Mouse (Mus musculus) thymus, adult 2 months (tissue): ENCODE results near the gene Adm. TPM values are rescaled to one million over a fixed set of nuclear protein-coding genes. Genes with fewer than 3 reads are reported as not detected.

ENCODE experiments used
- DNase-seq: peaks from one replicate; pipeline ENCODE4 v3.0.0; 2021
- H3K27ac ChIP-seq: fragments of 200-500 bp; 2 replicates; pipeline ENCODE4 v1.5.1; 2012; ENCODE audit warnings: low read length, control low read depth; ENCODE audit not compliant: control insufficient read depth, insufficient read depth
- H3K27me3 ChIP-seq: fragments of 200-500 bp; 2 replicates; pipeline ENCODE4 v1.6.1; 2012; ENCODE audit warnings: mild to moderate bottlenecking, low read length, moderate library complexity, mixed read lengths; ENCODE audit not compliant: control insufficient read depth, insufficient read depth
- H3K36me3 ChIP-seq: fragments of 200-500 bp; 2 replicates; pipeline ENCODE4 v1.6.1; 2012; ENCODE audit warnings: mild to moderate bottlenecking, low read length, moderate library complexity; ENCODE audit not compliant: control insufficient read depth, insufficient read depth
- H3K4me1 ChIP-seq: fragments of 200-500 bp; replicated peaks from 2 replicates; pipeline ENCODE4 v1.6.1; 2012; ENCODE audit warnings: low read length; ENCODE audit not compliant: control insufficient read depth, insufficient read depth
- H3K4me3 ChIP-seq: fragments of 200-500 bp; 2 replicates; pipeline ENCODE4 v1.5.1; 2012; ENCODE audit warnings: mild to moderate bottlenecking, low read length, control low read depth, moderate library complexity; ENCODE audit not compliant: control insufficient read depth, insufficient read depth
- CTCF ChIP-seq: fragments of 200-500 bp; IDR thresholded peaks from 2 replicates; pipeline ENCODE4 v1.5.1; 2012; ENCODE audit warnings: mild to moderate bottlenecking, control low read depth, low read length, moderate library complexity, borderline replicate concordance; ENCODE audit not compliant: control insufficient read depth, poor library complexity, insufficient read depth; ENCODE audit errors: extremely low read depth
- POLR2A ChIP-seq: fragments of 200-500 bp; IDR thresholded peaks from 2 replicates; pipeline ENCODE4 v1.6.1; 2012; ENCODE audit warnings: mild to moderate bottlenecking, low read length, control low read depth, moderate library complexity; ENCODE audit not compliant: control insufficient read depth, poor library complexity, insufficient read depth; ENCODE audit errors: extremely low read depth
- WGBS: fragments of 180-500 bp; shearing (Covaris S2); methylation state at CpG from one replicate; pipeline ENCODE4 v1.1.7; 2018; 5-methylcytosine and 5-hydroxymethylcytosine counted together
- polyA plus RNA-seq: library from polyadenylated mRNA; depleted of rRNA; stranded (reverse); fragments of >200 nt; gene quantifications from 2 replicates; pipeline ENCODE4 v1.2.3, GENCODE M21; 2012

Gene Adm
- polyA plus RNA-seq, 1 experiment, result 14.1 TPM

DNA sequence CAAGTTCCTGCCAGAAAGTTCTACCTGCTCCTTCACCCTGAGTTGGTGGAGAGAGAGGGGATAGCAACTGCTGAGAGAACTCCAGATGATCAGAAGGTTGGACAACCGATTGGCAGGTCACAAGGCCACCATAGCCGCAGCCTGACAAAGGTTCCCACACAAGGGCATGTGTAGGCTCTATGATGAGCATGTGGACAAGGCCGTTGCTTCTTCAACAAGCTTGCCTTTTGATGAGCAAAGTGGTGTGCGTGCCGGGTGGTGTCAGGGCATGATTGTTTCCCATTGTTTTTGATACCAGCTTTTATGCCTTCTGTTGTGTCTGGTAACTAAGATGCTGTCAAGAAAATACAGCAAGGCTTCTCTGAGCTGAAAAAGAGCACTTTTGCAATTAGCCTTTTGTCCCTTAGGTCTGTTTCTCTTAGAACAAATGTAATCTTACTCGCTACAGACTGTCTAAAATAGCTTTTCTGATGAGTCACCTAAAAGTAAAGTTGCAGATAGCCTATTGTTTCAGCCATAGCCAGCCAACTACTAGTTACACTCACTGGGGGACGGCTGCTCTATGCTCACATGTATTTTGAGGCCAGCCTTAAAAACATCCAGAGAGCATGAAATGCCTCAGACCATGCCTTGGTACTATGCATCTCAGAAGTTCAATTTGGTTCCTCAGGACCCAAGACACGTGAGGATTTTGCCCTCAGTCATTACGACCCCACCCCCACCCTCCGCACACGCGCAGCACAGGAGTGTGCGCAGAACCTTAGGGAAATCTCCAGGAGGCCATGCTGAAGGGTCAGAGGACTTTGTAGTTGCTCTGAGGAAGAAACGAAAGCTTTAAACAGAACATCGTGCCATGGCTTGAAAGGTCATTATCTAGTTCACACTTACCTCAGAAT lies 20.3 kb downstream of the Adm start:
- Histone ChIP-seq H3K4me1 (no peaks in the 10 kb centered on the region), H3K27ac (no peak overlapping the region), H3K36me3 (no peaks in the 10 kb centered on the region), H3K4me3 (no peak overlapping the region), H3K27me3 (no peaks in the 10 kb centered on the region)
- TF ChIP-seq CTCF (no peak), POLR2A (no peak)
- no peak for DNase-seq
- WGBS, result 94% methylated on average over 15 of the region's 15 CpGs

DNA sequence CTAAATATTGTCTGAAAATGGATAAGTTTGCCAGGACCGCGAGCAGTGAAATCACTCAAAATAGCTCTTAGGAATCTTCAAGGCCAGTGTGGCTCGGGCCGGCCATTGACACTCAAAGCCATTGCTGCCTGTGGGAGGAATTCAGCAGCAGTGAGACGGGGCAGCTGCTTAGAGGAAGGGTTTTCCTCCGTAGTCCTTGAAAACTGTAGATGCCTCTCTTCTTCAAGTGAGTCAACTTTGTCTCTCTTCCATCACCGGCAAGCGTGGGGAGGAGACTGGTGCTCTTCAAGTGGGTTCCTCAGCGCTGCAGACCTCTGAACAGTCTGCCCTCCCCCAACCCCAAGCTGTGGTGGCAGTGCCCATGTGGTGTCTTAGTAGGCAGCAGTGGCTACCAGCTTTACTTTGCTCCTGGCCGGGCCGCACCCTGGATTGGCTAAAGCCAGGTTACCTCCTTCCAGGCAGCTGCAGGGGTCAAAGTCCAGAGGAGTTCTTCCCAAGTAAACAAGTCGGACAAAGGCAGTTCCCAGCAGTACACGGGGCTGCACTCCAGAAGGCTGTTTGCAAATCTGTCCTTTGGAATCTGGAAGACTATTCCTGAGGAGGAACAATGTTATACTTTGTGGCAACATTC lies 21.1 kb downstream of the Adm start:
- Histone ChIP-seq H3K36me3 (no peaks in the 10 kb centered on the region), H3K4me1 (no peaks in the 10 kb centered on the region), H3K27me3 (no peaks in the 10 kb centered on the region), H3K4me3 (no peak overlapping the region), H3K27ac (no peak overlapping the region)
- DNase-seq, result no peak
- no peak for TF ChIP-seq POLR2A
- TF ChIP-seq CTCF, result no peak
- 92% methylated on average over 13 of the region's 13 CpGs for WGBS

DNA sequence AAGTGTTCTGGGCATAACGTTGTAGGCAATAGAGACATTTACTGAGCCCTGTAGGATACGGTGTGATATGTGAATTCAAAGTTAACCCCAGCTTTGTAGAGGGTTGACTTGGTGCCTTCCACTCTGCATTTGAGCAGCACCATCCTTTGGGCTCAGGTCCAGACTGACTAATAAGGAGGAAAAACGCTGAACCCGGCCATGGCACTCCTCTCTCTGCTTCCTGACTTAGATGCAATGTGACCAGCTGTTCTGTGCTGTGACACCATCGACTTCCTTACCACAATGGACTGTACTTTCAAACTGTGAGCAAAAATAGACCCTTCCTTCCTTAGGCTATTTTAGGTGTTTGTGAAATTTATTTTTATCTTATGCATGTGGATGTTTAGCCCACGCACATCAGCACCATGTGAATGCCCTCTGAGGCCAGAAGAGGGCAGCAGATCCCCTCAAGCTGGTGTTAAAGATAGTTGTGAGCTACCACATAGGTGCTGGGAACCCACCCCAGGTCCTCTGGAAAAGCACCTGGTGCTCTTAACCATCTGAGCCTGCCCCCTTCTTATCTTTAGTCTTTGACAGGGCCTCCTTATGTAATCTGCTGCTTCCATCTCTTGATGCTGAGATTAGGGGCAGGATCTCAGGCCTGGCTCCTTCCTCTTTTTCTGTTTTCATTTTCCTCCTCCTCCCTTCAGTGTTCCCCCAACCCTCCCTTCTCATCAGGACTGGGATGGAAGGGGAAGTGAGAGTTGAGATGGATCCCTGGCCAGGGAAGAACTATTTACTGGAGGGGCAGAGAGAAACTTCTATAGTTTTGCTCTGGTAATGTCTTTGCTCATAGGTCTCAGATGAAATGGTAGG lies 21.9 kb downstream of the Adm start:
- Histone ChIP-seq H3K27me3 (no peaks in the 10 kb centered on the region), H3K4me3 (no peak overlapping the region), H3K36me3 (no peaks in the 10 kb centered on the region), H3K4me1 (no peaks in the 10 kb centered on the region), H3K27ac (no peak overlapping the region)
- 83% methylated on average over 6 of the region's 6 CpGs for WGBS
- TF ChIP-seq CTCF (no peak), POLR2A (no peak)
- no peak for DNase-seq

DNA sequence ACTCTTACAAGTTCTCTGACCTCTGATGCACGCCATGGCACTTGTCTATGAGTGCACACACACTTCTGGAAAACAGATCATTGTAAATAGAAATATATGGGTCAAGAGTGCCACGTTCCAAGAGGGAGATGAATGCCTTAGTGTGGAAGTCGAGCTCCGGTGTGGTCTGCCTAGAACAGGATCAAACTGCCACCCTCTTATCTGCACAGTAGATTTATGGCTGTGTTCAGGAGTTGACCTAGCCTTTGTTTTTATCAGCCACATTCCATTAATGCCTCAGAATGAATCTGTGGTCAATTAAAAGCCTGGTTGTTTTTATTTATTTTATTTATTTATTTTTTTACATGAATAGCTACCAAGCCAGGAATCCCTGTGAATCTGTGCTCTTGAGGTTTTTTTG lies 23.0 kb downstream of the Adm start:
- Histone ChIP-seq H3K4me1 (no peaks in the 10 kb centered on the region), H3K36me3 (no peaks in the 10 kb centered on the region), H3K27ac (no peak overlapping the region), H3K4me3 (no peak overlapping the region), H3K27me3 (no peaks in the 10 kb centered on the region)
- no peak for DNase-seq
- no peak for TF ChIP-seq CTCF
- no peak for TF ChIP-seq POLR2A
- 88% methylated on average over 4 of the region's 4 CpGs for WGBS

DNA sequence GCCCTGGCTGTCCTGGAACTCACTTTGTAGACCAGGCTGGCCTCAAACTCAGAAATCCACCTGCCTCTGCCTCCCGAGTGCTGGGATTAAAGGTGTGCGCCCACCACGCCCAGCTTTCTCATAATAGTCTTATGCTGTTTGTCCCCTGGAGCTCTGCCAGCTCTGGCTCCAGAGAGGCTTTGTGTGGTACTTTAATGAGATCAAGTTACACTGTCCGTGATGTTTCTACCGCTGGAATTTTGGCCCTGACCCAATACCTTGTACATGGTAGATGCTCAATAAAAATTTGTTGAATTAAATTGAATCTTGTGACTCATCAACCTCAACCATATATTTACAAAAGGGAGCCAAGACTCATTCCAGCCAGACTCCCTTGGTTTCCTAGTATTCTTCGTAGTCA lies 23.6 kb downstream of the Adm start:
- H3K27me3 ChIP-seq, result no peaks in the 10 kb centered on the region
- H3K4me3 ChIP-seq, result no peak overlapping the region
- H3K4me1 ChIP-seq, result no peaks in the 10 kb centered on the region
- no peak overlapping the region for H3K27ac ChIP-seq
- DNase-seq, result no peak
- H3K36me3 ChIP-seq, result no peaks in the 10 kb centered on the region
- WGBS, result 90% methylated on average over 6 of the region's 6 CpGs
- no peak for TF ChIP-seq CTCF
- no peak for TF ChIP-seq POLR2A

DNA sequence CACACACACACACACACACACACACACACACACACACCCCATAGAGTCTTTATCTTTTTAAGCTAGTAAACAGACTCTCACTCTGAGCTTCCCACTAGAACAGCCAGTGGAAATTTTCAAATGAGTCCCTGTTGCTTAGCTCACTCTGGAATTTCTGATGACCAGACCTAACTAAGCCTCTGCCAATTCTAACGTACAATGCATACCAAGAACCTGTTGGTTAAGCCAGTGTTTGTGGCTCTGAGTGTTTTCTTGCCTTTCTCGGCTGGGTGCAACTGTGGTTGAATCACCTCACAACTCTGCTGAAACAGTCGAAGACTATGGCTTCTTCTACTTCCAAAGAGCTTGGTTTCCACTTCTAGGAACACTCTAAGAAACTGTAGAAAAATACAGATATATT lies 27.8 kb downstream of the Adm start:
- H3K27ac ChIP-seq, result no peak overlapping the region
- H3K36me3 ChIP-seq, result no peaks in the 10 kb centered on the region
- H3K4me3 ChIP-seq, result no peak overlapping the region
- WGBS, result 90% methylated on average over 3 of the region's 3 CpGs
- no peak for DNase-seq
- H3K27me3 ChIP-seq, result no peaks in the 10 kb centered on the region
- TF ChIP-seq CTCF (no peak), POLR2A (no peak)
- H3K4me1 ChIP-seq, result no peaks in the 10 kb centered on the region
